Mouse (Mus musculus) C2C12 (cell line): Measurements from ENCODE around the gene Brap.

Source experiments
- CTCF ChIP-seq: IDR thresholded peaks from one replicate; pipeline ENCODE4 v1.5.1; 2011; ENCODE audit not compliant: control insufficient read depth, insufficient read depth, insufficient read length
- MYOD1 ChIP-seq: IDR thresholded peaks from one replicate; pipeline ENCODE4 v1.6.1; 2011; ENCODE audit warnings: low read depth; ENCODE audit not compliant: control insufficient read depth, insufficient read length
- MYOG ChIP-seq: IDR thresholded peaks from one replicate; pipeline ENCODE4 v1.6.1; 2011; ENCODE audit not compliant: control insufficient read depth, insufficient read length; ENCODE audit errors: extremely low read depth

- TF ChIP-seq CTCF: no peak
- TF ChIP-seq MYOG: no peak
- TF ChIP-seq MYOD1: no peak
These were observed 3.1 kb downstream of the Brap start for GRCm38 (mm10) chr5:121663456-121663855.
